ENCODE assay signal across 28 mouse cellular contexts in genomic region chr8:8597434-8597833, GRCm38 (mm10).
DNase-seq lines count a peak whose midpoint lies in the region; ATAC-seq lines count a peak whose summit lies in the region.
"Had no signal": no experiment of that assay in that cellular context is flagged by ENCODE, and none has a peak within 500 bp of the region (broad histone marks: within the 10 kb centered on the region; RNA-seq: fewer than 3 reads in every experiment).

No protein-coding gene starts in this region.

- intact Hi-C loops in heart, postnatal 10 days (cut with DNase I) = no loop called here

- no peak overlapping the region for H3K4me2 ChIP-seq in hindbrain, embryonic 11.5 days (replicated peaks; ENCODE audit: low read depth, low read length)
- no peak overlapping the region for H3K4me2 ChIP-seq in hindbrain, embryonic 16.5 days (ENCODE audit: low read length)
- H3K4me2 ChIP-seq in midbrain, embryonic 15.5 days = no peak overlapping the region
- H3K4me2 ChIP-seq: embryonic facial prominence, embryonic 12.5 days; forebrain, embryonic 15.5 days; heart, embryonic 11.5 days; hindbrain, embryonic 15.5 days; intestine, embryonic 15.5 days; liver, embryonic 12.5 days; stomach, embryonic 15.5 days had no signal

- H3K4me3 ChIP-seq in heart, embryonic 10.5 days = no peak overlapping the region
- H3K4me3 ChIP-seq in hindbrain, embryonic 11.5 days (ENCODE audit: low read depth, low read length) = no peak overlapping the region
- no peak overlapping the region for H3K4me3 ChIP-seq in hindbrain, embryonic 16.5 days (ENCODE audit: low read length)
- no peak overlapping the region for H3K4me3 ChIP-seq in midbrain, embryonic 15.5 days
- H3K4me3 ChIP-seq: embryonic facial prominence, embryonic 12.5 days; forebrain, embryonic 15.5 days; gastrocnemius, adult 2 months; hindbrain, embryonic 15.5 days; intestine, embryonic 15.5 days; layer of hippocampus, adult 2 months; left cerebral cortex, adult 2 months; liver, embryonic 12.5 days; stomach, embryonic 15.5 days had no signal

- DNase-seq in heart, embryonic 10.5 days (ENCODE audit: low spot score) = peak; percentile 66
- no peak for DNase-seq in heart, postnatal 10 days
- DNase-seq in hindbrain, embryonic 11.5 days (ENCODE audit: low spot score) = no peak
- peak; percentile 52 for DNase-seq in embryo, embryonic 9.5 days (ENCODE audit: extremely low spot score)
- DNase-seq in thymus, postnatal 4 days = no peak
- DNase-seq: adrenal gland, postnatal 25 days; cerebellum, adult 18-20 months; cerebellum, postnatal 10 days; gastrocnemius, adult 2 months; heart, postnatal 36 days; kidney, adult 2 months; kidney, postnatal 36 days; left cerebral cortex, postnatal 4 days; liver, postnatal 0 days; lung, postnatal 36 days; right cerebral cortex, postnatal 25 days had no signal

- no peak overlapping the region for H3K9ac ChIP-seq in hindbrain, embryonic 11.5 days (ENCODE audit: low read depth, low read length)
- no peak overlapping the region for H3K9ac ChIP-seq in hindbrain, embryonic 16.5 days (ENCODE audit: low read depth, low read length)
- no peak overlapping the region for H3K9ac ChIP-seq in midbrain, embryonic 15.5 days
- H3K9ac ChIP-seq: embryonic facial prominence, embryonic 12.5 days; forebrain, embryonic 15.5 days; hindbrain, embryonic 15.5 days; intestine, embryonic 15.5 days; liver, embryonic 12.5 days; liver, postnatal 0 days; stomach, embryonic 15.5 days had no signal

- 19% methylated on average over 13 of the region's 13 CpGs for whole genome bisulfite sequencing in heart, embryonic 10.5 days
- WGBS in hindbrain, embryonic 11.5 days = 11% methylated on average over 13 of the region's 13 CpGs
- 14% methylated on average over 13 of the region's 13 CpGs for WGBS in hindbrain, embryonic 16.5 days
- WGBS in midbrain, embryonic 15.5 days = 10% methylated on average over 13 of the region's 13 CpGs

- peaks cover 26% of the 10 kb centered on the region for H3K4me1 ChIP-seq in heart, embryonic 10.5 days
- H3K4me1 ChIP-seq in hindbrain, embryonic 11.5 days (replicated peaks; ENCODE audit: control insufficient read depth, insufficient read depth, low read length) = peaks cover 9% of the 10 kb centered on the region; the same call in 1 of the 2 replicates
- peaks cover 2% of the 10 kb centered on the region; the same call in 1 of the 2 replicates for H3K4me1 ChIP-seq in hindbrain, embryonic 16.5 days (ENCODE audit: control insufficient read depth, insufficient read depth, low read depth, low read length)
- H3K4me1 ChIP-seq in midbrain, embryonic 15.5 days = no peaks in the 10 kb centered on the region
- H3K4me1 ChIP-seq: forebrain, embryonic 15.5 days; hindbrain, embryonic 15.5 days; liver, embryonic 12.5 days had no signal

- H3K27ac ChIP-seq in heart, embryonic 10.5 days = no peak overlapping the region
- no peak overlapping the region for H3K27ac ChIP-seq in hindbrain, embryonic 11.5 days (ENCODE audit: low read depth, low read length)
- H3K27ac ChIP-seq in hindbrain, embryonic 16.5 days (ENCODE audit: low read depth, low read length) = no peak overlapping the region
- H3K27ac ChIP-seq in midbrain, embryonic 15.5 days = no peak overlapping the region
- H3K27ac ChIP-seq: embryonic facial prominence, embryonic 12.5 days; forebrain, embryonic 15.5 days; gastrocnemius, adult 2 months; hindbrain, embryonic 15.5 days; intestine, embryonic 15.5 days; layer of hippocampus, adult 2 months; left cerebral cortex, adult 2 months; liver, embryonic 12.5 days; stomach, embryonic 15.5 days had no signal

- H3K27me3 ChIP-seq in heart, embryonic 10.5 days (ENCODE audit: insufficient read depth, poor library complexity, severe bottlenecking) = no peaks in the 10 kb centered on the region
- H3K27me3 ChIP-seq in hindbrain, embryonic 11.5 days (ENCODE audit: control insufficient read depth, insufficient read depth, low read length) = no peaks in the 10 kb centered on the region
- no peaks in the 10 kb centered on the region; the same call in 1 of the 2 replicates for H3K27me3 ChIP-seq in hindbrain, embryonic 16.5 days (replicated peaks; ENCODE audit: control insufficient read depth, insufficient read depth, low read length)
- H3K27me3 ChIP-seq in midbrain, embryonic 15.5 days (replicated peaks) = peaks cover 16% of the 10 kb centered on the region
- H3K27me3 ChIP-seq: embryonic facial prominence, embryonic 12.5 days; forebrain, embryonic 15.5 days; hindbrain, embryonic 15.5 days; intestine, embryonic 15.5 days; liver, embryonic 12.5 days; stomach, embryonic 15.5 days had no signal

- no peaks in the 10 kb centered on the region for H3K9me3 ChIP-seq in heart, embryonic 10.5 days
- H3K9me3 ChIP-seq in hindbrain, embryonic 11.5 days (ENCODE audit: control insufficient read depth, low read length) = no peaks in the 10 kb centered on the region
- H3K9me3 ChIP-seq in hindbrain, embryonic 16.5 days (ENCODE audit: control insufficient read depth, low read length) = no peaks in the 10 kb centered on the region
- no peaks in the 10 kb centered on the region for H3K9me3 ChIP-seq in midbrain, embryonic 15.5 days
- H3K9me3 ChIP-seq: embryonic facial prominence, embryonic 12.5 days; forebrain, embryonic 15.5 days; hindbrain, embryonic 15.5 days; intestine, embryonic 15.5 days; liver, embryonic 12.5 days; stomach, embryonic 15.5 days had no signal

- peak; percentile 23; the same call in 1 of the 2 replicates for ATAC-seq in hindbrain, embryonic 11.5 days (ENCODE audit: low FRiP score)
- no peak for ATAC-seq in hindbrain, embryonic 16.5 days
- ATAC-seq in midbrain, embryonic 15.5 days (replicated peaks) = 0 out of 2 replicates have a peak, but pooled peaks have one; percentile 43
- ATAC-seq: CD4-positive, CD25-positive, alpha-beta regulatory T cell, adult 4 months; forebrain, embryonic 15.5 days; intestine, embryonic 15.5 days; liver, embryonic 12.5 days; liver, postnatal 0 days had no signal

- H3K36me3 ChIP-seq in heart, embryonic 10.5 days = no peaks in the 10 kb centered on the region
- no peaks in the 10 kb centered on the region for H3K36me3 ChIP-seq in hindbrain, embryonic 11.5 days (ENCODE audit: control insufficient read depth, insufficient read depth, low read length)
- H3K36me3 ChIP-seq in hindbrain, embryonic 16.5 days (ENCODE audit: control insufficient read depth, insufficient read depth, low read length) = no peaks in the 10 kb centered on the region
- no peaks in the 10 kb centered on the region for H3K36me3 ChIP-seq in midbrain, embryonic 15.5 days (replicated peaks)
- H3K36me3 ChIP-seq: embryonic facial prominence, embryonic 12.5 days; forebrain, embryonic 15.5 days; hindbrain, embryonic 15.5 days; intestine, embryonic 15.5 days; liver, embryonic 12.5 days; stomach, embryonic 15.5 days had no signal

Comparison
In these comparisons a context has a peak if more than half of its experiments do, and no peak if none do; other contexts are left out.
1. DNase-seq: peak in heart, embryonic 10.5 days (single experiment) and embryo, embryonic 9.5 days (single experiment); none in heart, postnatal 10 days (0 of 2), hindbrain, embryonic 11.5 days (single experiment) and thymus, postnatal 4 days (single experiment).